Mouse (Mus musculus): ENCODE results near the gene Bcl2l10. TPM values are rescaled to one million over a fixed set of nuclear protein-coding genes. Genes with fewer than 3 reads are reported as not detected.

The Bcl2l10 gene
- polyA plus RNA-seq, 1 experiment, result not detected

DNA sequence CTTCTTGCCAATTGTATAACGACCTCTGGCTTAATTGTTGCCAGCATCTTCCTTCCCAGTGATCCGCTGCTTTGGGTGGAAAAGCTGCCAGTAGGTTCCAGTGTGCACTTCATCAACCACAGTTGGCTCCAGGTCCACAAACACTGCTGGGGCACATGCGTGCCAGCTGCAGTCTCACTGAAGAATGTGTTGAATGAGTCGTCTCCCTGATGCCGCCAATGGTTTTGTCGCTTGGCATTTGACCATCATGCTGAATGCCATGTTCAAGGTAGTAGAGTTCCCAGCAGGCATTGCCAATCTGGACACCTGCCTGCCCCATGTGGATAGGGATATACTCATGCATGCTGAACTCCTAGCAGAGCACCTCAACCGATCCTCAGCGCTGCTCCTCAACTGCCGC is 28.0 kb downstream of the Bcl2l10 start:
- no peak overlapping the region for H3K4me2 ChIP-seq (ENCODE audit: low read depth)

DNA sequence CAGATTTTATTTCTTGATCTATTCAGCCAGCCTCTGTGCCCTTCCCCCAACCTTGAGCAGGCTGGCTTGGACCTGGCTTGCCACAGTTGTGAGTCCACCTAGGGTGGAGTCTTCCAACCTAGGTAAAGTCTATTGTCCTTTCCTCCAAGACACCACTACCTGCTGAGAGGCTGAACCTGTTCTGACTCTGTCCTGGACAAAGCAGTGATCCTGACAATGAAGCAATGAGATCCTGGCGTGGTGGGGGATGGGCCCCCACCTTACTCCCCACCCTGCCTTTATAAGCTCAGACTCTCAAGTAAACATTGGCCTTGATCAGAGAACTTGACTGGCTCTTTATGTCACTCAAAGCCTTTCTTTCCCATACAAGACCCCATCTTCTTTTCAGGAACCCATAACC is 28.9 kb downstream of the Bcl2l10 start:
- Histone ChIP-seq H3K36me3 (ENCODE audit: control insufficient read depth, insufficient read depth) (no peaks in the 10 kb centered on the region), H3K4me3 (no peak overlapping the region), H3K27me3 (ENCODE audit: control insufficient read depth, insufficient read depth, insufficient read length) (no peaks in the 10 kb centered on the region), H3K79me2 (ENCODE audit: control insufficient read depth, insufficient read depth) (no peaks in the 10 kb centered on the region), H3ac (ENCODE audit: control insufficient read depth, insufficient read length) (no peak overlapping the region), H3K4me2 (ENCODE audit: low read depth) (no peak overlapping the region)
- TF ChIP-seq MYOG (IDR thresholded peaks at IDR 0.05; ENCODE audit: control insufficient read depth in 1 of 3, insufficient read depth in 1 of 3, insufficient read length in 2 of 3, low read depth in 2 of 3), result no peak
- TF ChIP-seq POLR2A (IDR thresholded peaks at IDR 0.05; ENCODE audit: insufficient read length, low read depth), result no peak
- TF ChIP-seq MAX (IDR thresholded peaks at IDR 0.05; ENCODE audit: low read depth), result no peak
- no peak for TF ChIP-seq TCF3 (IDR thresholded peaks at IDR 0.05; ENCODE audit: insufficient read length, low read depth)
- no peak for TF ChIP-seq E2F4 (IDR thresholded peaks at IDR 0.05; ENCODE audit: insufficient read depth)
- TF ChIP-seq REST (IDR thresholded peaks at IDR 0.05; ENCODE audit: insufficient read depth, insufficient read length), result no peak
- TF ChIP-seq CEBPB (IDR thresholded peaks at IDR 0.05; ENCODE audit: insufficient read depth, poor library complexity, severe bottlenecking), result no peak
- TF ChIP-seq SRF (IDR thresholded peaks at IDR 0.05; ENCODE audit: control insufficient read depth, insufficient read length, low read depth), result no peak
- no peak for TF ChIP-seq MYOD1 (IDR thresholded peaks at IDR 0.05; ENCODE audit: control insufficient read depth in 1 of 3, insufficient read length in 2 of 3, low read depth in 2 of 3)
- no peak for TF ChIP-seq POLR2AphosphoS2 (IDR thresholded peaks at IDR 0.05; ENCODE audit: insufficient read length, low read depth)
- no peak for TF ChIP-seq USF1 (IDR thresholded peaks at IDR 0.05; ENCODE audit: low read depth)
- TF ChIP-seq TCF12 (IDR thresholded peaks at IDR 0.05; ENCODE audit: insufficient read depth, poor library complexity, severe bottlenecking), result no peak

More for the DNA sequence above, 28.0 kb downstream of the Bcl2l10 start:
- no peaks in the 10 kb centered on the region for H3K27me3 ChIP-seq (ENCODE audit: control insufficient read depth, insufficient read depth, insufficient read length)
- no peaks in the 10 kb centered on the region for H3K36me3 ChIP-seq (ENCODE audit: control insufficient read depth, insufficient read depth)
- H3ac ChIP-seq (ENCODE audit: control insufficient read depth, insufficient read length), result no peak overlapping the region
- TF ChIP-seq CEBPB (IDR thresholded peaks at IDR 0.05; ENCODE audit: insufficient read depth, poor library complexity, severe bottlenecking) (no peak), REST (IDR thresholded peaks at IDR 0.05; ENCODE audit: insufficient read depth, insufficient read length) (no peak), POLR2A (IDR thresholded peaks at IDR 0.05; ENCODE audit: insufficient read length, low read depth) (no peak), E2F4 (IDR thresholded peaks at IDR 0.05; ENCODE audit: insufficient read depth) (no peak), TCF12 (IDR thresholded peaks at IDR 0.05; ENCODE audit: insufficient read depth, poor library complexity, severe bottlenecking) (no peak), POLR2AphosphoS2 (IDR thresholded peaks at IDR 0.05; ENCODE audit: insufficient read length, low read depth) (no peak), SRF (IDR thresholded peaks at IDR 0.05; ENCODE audit: control insufficient read depth, insufficient read length, low read depth) (no peak), MAX (IDR thresholded peaks at IDR 0.05; ENCODE audit: low read depth) (no peak), MYOD1 (IDR thresholded peaks at IDR 0.05; ENCODE audit: control insufficient read depth in 1 of 3, insufficient read length in 2 of 3, low read depth in 2 of 3) (no peak), USF1 (IDR thresholded peaks at IDR 0.05; ENCODE audit: low read depth) (no peak), MYOG (IDR thresholded peaks at IDR 0.05; ENCODE audit: control insufficient read depth in 1 of 3, insufficient read depth in 1 of 3, insufficient read length in 2 of 3, low read depth in 2 of 3) (no peak), TCF3 (IDR thresholded peaks at IDR 0.05; ENCODE audit: insufficient read length, low read depth) (no peak)
- no peaks in the 10 kb centered on the region for H3K79me2 ChIP-seq (ENCODE audit: control insufficient read depth, insufficient read depth)
- no peak overlapping the region for H3K4me3 ChIP-seq

DNA sequence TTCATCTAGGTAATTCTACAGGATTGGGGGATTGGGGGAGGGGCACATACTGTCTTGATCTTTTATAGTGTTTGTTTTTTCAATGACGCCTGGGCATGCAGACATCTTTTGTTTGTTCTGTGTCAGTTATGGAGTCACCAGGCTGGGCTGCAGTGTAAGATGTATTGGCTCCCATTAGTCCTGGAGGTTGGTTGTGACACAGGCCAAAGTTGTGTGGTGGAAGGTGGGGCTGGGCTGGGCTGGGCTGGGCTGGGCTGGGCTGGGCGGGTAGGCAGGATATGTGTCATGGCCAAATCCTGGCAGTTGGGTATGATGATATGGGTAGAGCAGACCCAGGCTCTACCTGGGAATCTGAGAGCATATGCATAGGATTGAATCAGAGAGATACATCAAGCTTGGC is 31.2 kb downstream of the Bcl2l10 start:
- Histone ChIP-seq H3K27me3 (ENCODE audit: control insufficient read depth, insufficient read depth, insufficient read length) (no peaks in the 10 kb centered on the region), H3K4me3 (no peak overlapping the region), H3K4me2 (ENCODE audit: low read depth) (no peak overlapping the region), H3K36me3 (ENCODE audit: control insufficient read depth, insufficient read depth) (no peaks in the 10 kb centered on the region), H3ac (ENCODE audit: control insufficient read depth, insufficient read length) (no peak overlapping the region), H3K79me2 (ENCODE audit: control insufficient read depth, insufficient read depth) (no peaks in the 10 kb centered on the region)
- no peak for TF ChIP-seq TCF12 (IDR thresholded peaks at IDR 0.05; ENCODE audit: insufficient read depth, poor library complexity, severe bottlenecking)
- no peak for TF ChIP-seq REST (IDR thresholded peaks at IDR 0.05; ENCODE audit: insufficient read depth, insufficient read length)
- no peak for TF ChIP-seq POLR2A (IDR thresholded peaks at IDR 0.05; ENCODE audit: insufficient read length, low read depth)
- no peak for TF ChIP-seq USF1 (IDR thresholded peaks at IDR 0.05; ENCODE audit: low read depth)
- no peak for TF ChIP-seq TCF3 (IDR thresholded peaks at IDR 0.05; ENCODE audit: insufficient read length, low read depth)
- no peak for TF ChIP-seq SRF (IDR thresholded peaks at IDR 0.05; ENCODE audit: control insufficient read depth, insufficient read length, low read depth)
- no peak for TF ChIP-seq MAX (IDR thresholded peaks at IDR 0.05; ENCODE audit: low read depth)
- TF ChIP-seq E2F4 (IDR thresholded peaks at IDR 0.05; ENCODE audit: insufficient read depth), result no peak
- no peak for TF ChIP-seq MYOD1 (IDR thresholded peaks at IDR 0.05; ENCODE audit: control insufficient read depth in 1 of 3, insufficient read length in 2 of 3, low read depth in 2 of 3)
- TF ChIP-seq POLR2AphosphoS2 (IDR thresholded peaks at IDR 0.05; ENCODE audit: insufficient read length, low read depth), result no peak
- TF ChIP-seq MYOG (IDR thresholded peaks at IDR 0.05; ENCODE audit: control insufficient read depth in 1 of 3, insufficient read depth in 1 of 3, insufficient read length in 2 of 3, low read depth in 2 of 3), result no peak
- no peak for TF ChIP-seq CEBPB (IDR thresholded peaks at IDR 0.05; ENCODE audit: insufficient read depth, poor library complexity, severe bottlenecking)

DNA sequence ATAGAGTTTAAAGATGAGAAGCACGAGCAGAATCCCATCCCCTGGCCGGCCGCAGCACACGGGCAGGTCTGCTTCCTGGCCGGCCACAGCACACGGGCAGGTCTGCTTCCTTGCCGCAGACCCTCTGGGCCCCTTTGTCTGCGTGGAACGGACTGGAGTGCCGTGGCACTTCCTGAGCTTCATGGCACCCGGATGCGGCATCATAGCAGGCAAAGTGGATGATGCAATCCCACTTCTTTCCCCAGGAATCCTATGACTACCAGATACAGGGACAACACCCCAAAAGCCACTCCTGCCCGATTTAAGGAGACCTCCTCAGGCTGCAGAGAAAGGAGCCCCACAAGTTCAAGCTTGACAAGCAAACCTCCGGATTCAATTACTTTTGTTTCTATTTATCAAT is 35.3 kb downstream of the Bcl2l10 start:
- TF ChIP-seq CEBPB (IDR thresholded peaks at IDR 0.05; ENCODE audit: insufficient read depth, poor library complexity, severe bottlenecking) (peak; percentile 54; the same call in 1 of the 2 replicates), POLR2A (IDR thresholded peaks at IDR 0.05; ENCODE audit: insufficient read length, low read depth) (no peak), POLR2AphosphoS2 (IDR thresholded peaks at IDR 0.05; ENCODE audit: insufficient read length, low read depth) (peak; percentile 32)
- H3K79me2 ChIP-seq (ENCODE audit: control insufficient read depth, insufficient read depth), result no peaks in the 10 kb centered on the region
- H3K4me2 ChIP-seq (ENCODE audit: low read depth), result no peak overlapping the region
- H3ac ChIP-seq (ENCODE audit: control insufficient read depth, insufficient read length), result no peak overlapping the region
- no peak overlapping the region for H3K4me3 ChIP-seq
- H3K27me3 ChIP-seq (ENCODE audit: control insufficient read depth, insufficient read depth, insufficient read length), result no peaks in the 10 kb centered on the region
- H3K36me3 ChIP-seq (ENCODE audit: control insufficient read depth, insufficient read depth), result peaks cover 17% of the 10 kb centered on the region

DNA sequence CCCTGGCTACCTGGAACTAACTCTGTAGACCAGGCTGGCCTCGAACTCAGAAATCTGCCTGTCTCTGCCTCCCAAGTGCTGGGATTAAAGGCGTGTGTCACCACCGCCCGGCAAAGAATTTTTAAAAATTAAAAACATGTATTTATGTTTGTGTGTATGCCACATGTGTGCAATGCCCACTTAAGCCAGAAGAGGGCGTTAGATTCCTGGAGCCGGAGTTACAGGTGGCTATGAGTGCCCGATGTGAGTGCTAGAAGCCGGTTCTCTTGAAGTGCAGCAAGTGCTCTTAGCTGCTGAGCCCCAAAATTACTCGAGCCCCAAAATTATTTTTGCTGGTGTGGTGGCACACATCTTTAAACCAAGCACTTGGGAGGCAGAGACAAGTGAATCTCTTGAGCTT is 36.2 kb downstream of the Bcl2l10 start:
- Histone ChIP-seq H3K79me2 (ENCODE audit: control insufficient read depth, insufficient read depth) (no peaks in the 10 kb centered on the region), H3K4me3 (no peak overlapping the region)

More for the DNA sequence above, 36.2 kb downstream of the Bcl2l10 start:
- TF ChIP-seq USF1 (IDR thresholded peaks at IDR 0.05; ENCODE audit: low read depth) (no peak), POLR2AphosphoS2 (IDR thresholded peaks at IDR 0.05; ENCODE audit: insufficient read length, low read depth) (no peak), MAX (IDR thresholded peaks at IDR 0.05; ENCODE audit: low read depth) (no peak), E2F4 (IDR thresholded peaks at IDR 0.05; ENCODE audit: insufficient read depth) (no peak), POLR2A (IDR thresholded peaks at IDR 0.05; ENCODE audit: insufficient read length, low read depth) (no peak), TCF3 (IDR thresholded peaks at IDR 0.05; ENCODE audit: insufficient read length, low read depth) (no peak), MYOG (IDR thresholded peaks at IDR 0.05; ENCODE audit: control insufficient read depth in 1 of 3, insufficient read depth in 1 of 3, insufficient read length in 2 of 3, low read depth in 2 of 3) (no peak), MYOD1 (IDR thresholded peaks at IDR 0.05; ENCODE audit: control insufficient read depth in 1 of 3, insufficient read length in 2 of 3, low read depth in 2 of 3) (no peak), SRF (IDR thresholded peaks at IDR 0.05; ENCODE audit: control insufficient read depth, insufficient read length, low read depth) (no peak), REST (IDR thresholded peaks at IDR 0.05; ENCODE audit: insufficient read depth, insufficient read length) (no peak), TCF12 (IDR thresholded peaks at IDR 0.05; ENCODE audit: insufficient read depth, poor library complexity, severe bottlenecking) (no peak), CEBPB (IDR thresholded peaks at IDR 0.05; ENCODE audit: insufficient read depth, poor library complexity, severe bottlenecking) (no peak)
- Histone ChIP-seq H3K36me3 (ENCODE audit: control insufficient read depth, insufficient read depth) (peaks cover 20% of the 10 kb centered on the region), H3K27me3 (ENCODE audit: control insufficient read depth, insufficient read depth, insufficient read length) (no peaks in the 10 kb centered on the region), H3ac (ENCODE audit: control insufficient read depth, insufficient read length) (no peak overlapping the region), H3K4me2 (ENCODE audit: low read depth) (no peak overlapping the region)

Measured in myocyte (in vitro differentiated cells).